7 mouse cellular contexts compared by ENCODE assay signal in the genomic region with DNA sequence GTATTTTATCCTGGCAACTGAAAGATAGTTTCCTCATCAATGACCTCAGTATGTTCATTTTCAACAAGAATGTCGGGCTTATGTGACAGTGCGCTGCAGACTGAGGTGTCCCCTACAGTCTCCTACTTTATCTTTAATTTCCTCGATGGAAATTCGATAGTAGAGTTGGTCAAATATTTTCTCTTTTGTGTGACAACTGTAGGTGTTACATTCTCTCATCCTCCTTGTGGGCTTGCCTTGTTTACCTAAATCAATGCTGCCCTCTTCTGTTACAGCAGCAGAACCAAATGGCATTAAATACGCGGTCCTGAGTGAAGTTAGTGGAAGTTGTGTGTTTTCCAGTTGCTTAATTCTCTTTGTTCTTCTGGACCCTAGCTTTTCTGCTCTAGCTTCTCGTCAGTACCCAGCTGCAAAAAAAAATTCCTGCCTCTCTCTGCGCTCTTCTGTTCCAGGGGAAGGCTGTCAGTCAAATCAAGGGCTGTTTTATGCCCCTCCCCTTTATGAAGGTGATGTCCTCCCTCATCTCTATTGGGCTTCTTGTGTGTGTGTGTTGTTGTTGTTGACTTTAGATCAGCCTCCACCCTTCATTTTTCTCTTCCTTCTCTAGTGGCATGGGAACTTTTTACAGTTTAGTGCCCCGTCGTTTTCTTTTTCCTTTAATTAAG.
DNase-seq lines count a peak whose midpoint lies in the region; ATAC-seq and TF ChIP-seq lines count a peak whose summit lies in the region.

No protein-coding gene starts in this region.

- no peak overlapping the region for H3K9ac ChIP-seq in liver, embryonic 14.5 days (replicated peaks)
- H3K9ac ChIP-seq in hindbrain, embryonic 16.5 days (ENCODE audit: low read depth, low read length): no peak overlapping the region
- no peak overlapping the region for H3K9ac ChIP-seq in midbrain, embryonic 14.5 days (replicated peaks; ENCODE audit: low read length)

- H3K4me1 ChIP-seq in liver, embryonic 14.5 days (replicated peaks; ENCODE audit: control insufficient read depth in 2 of 2, insufficient read depth in 2 of 2, low read length in 1 of 2): no peaks in the 10 kb centered on the region
- no peaks in the 10 kb centered on the region for H3K4me1 ChIP-seq in hindbrain, embryonic 16.5 days (ENCODE audit: control insufficient read depth, insufficient read depth, low read depth, low read length)
- H3K4me1 ChIP-seq in midbrain, embryonic 14.5 days (ENCODE audit: control insufficient read depth, insufficient read depth, low read length): 0 out of 2 replicates have a peak, but pooled peaks cover 5% of the 10 kb centered on the region

- no peaks in the 10 kb centered on the region for H3K27me3 ChIP-seq in liver, embryonic 14.5 days (ENCODE audit: control insufficient read depth, insufficient read depth, low read length)
- no peaks in the 10 kb centered on the region for H3K27me3 ChIP-seq in hindbrain, embryonic 16.5 days (replicated peaks; ENCODE audit: control insufficient read depth, insufficient read depth, low read length)
- H3K27me3 ChIP-seq in midbrain, embryonic 14.5 days (ENCODE audit: control insufficient read depth, insufficient read depth, low read length): no peaks in the 10 kb centered on the region

- no peak overlapping the region for H3K4me3 ChIP-seq in liver, embryonic 14.5 days (ENCODE audit: insufficient read depth in 1 of 2, low read depth in 2 of 2, low read length in 2 of 2)
- H3K4me3 ChIP-seq in hindbrain, embryonic 16.5 days (ENCODE audit: low read length): no peak overlapping the region
- H3K4me3 ChIP-seq in midbrain, embryonic 14.5 days (replicated peaks; ENCODE audit: low read depth, low read length): no peak overlapping the region

- no peak for ATAC-seq in liver, embryonic 14.5 days (ENCODE audit: insufficient read depth)
- ATAC-seq in hindbrain, embryonic 16.5 days: peak; percentile 83
- peak; percentile 43; the same call in 1 of the 2 replicates for ATAC-seq in midbrain, embryonic 14.5 days (ENCODE audit: low FRiP score, low TSS enrichment)

- peak; percentile 33; the same call in 1 of the 2 replicates for TF ChIP-seq CTCF in liver, embryonic 14.5 days (IDR thresholded peaks at IDR 0.05; ENCODE audit: low read depth)

- WGBS in liver, embryonic 14.5 days (ENCODE audit: insufficient replicate concordance): 28% methylated on average over 10 of the region's 10 CpGs
- WGBS in hindbrain, embryonic 16.5 days: 38% methylated on average over 10 of the region's 10 CpGs
- WGBS in midbrain, embryonic 14.5 days: 39% methylated on average over 10 of the region's 10 CpGs

- H3K9me3 ChIP-seq in liver, embryonic 14.5 days (ENCODE audit: control insufficient read depth, low read length): no peaks in the 10 kb centered on the region
- no peaks in the 10 kb centered on the region for H3K9me3 ChIP-seq in hindbrain, embryonic 16.5 days (ENCODE audit: control insufficient read depth, low read length)
- H3K9me3 ChIP-seq in midbrain, embryonic 14.5 days (ENCODE audit: control insufficient read depth, low read length): no peaks in the 10 kb centered on the region

- H3K36me3 ChIP-seq in liver, embryonic 14.5 days (replicated peaks; ENCODE audit: control insufficient read depth, insufficient read depth, low read depth): no peaks in the 10 kb centered on the region
- no peaks in the 10 kb centered on the region for H3K36me3 ChIP-seq in hindbrain, embryonic 16.5 days (ENCODE audit: control insufficient read depth, insufficient read depth, low read length)
- no peaks in the 10 kb centered on the region for H3K36me3 ChIP-seq in midbrain, embryonic 14.5 days (ENCODE audit: control insufficient read depth, insufficient read depth, low read length)

- no peak for DNase-seq in liver, embryonic 14.5 days (ENCODE audit: low read depth in 3 of 3, low spot score in 3 of 3)
- DNase-seq in liver: no peak
- DNase-seq in brain, embryonic 18.5 days (ENCODE audit: low read depth, low spot score): peak; percentile 34
- peak; percentile 74 for DNase-seq in midbrain, embryonic 14.5 days
- no peak for DNase-seq in gastrocnemius, postnatal 14 days
- DNase-seq in spleen, postnatal 14 days (ENCODE audit: low spot score in 2 of 2): no peak

- intact Hi-C loops in gastrocnemius, postnatal 14 days (cut with DNase I; ENCODE audit: low total_unique reads): loop anchor here (10.0 kb wide), 1 partner anchor 456 kb away; no protein-coding TSS in a partner anchor

- no peak for TF ChIP-seq EP300 in liver, embryonic 14.5 days (IDR thresholded peaks at IDR 0.05; ENCODE audit: low read depth)

- H3K27ac ChIP-seq in liver, embryonic 14.5 days: no peak overlapping the region
- H3K27ac ChIP-seq in hindbrain, embryonic 16.5 days (ENCODE audit: low read depth, low read length): no peak overlapping the region
- H3K27ac ChIP-seq in midbrain, embryonic 14.5 days (replicated peaks; ENCODE audit: low read depth, low read length): no peak overlapping the region

- H3K4me2 ChIP-seq in liver, embryonic 14.5 days (ENCODE audit: low read depth): no peak overlapping the region
- H3K4me2 ChIP-seq in hindbrain, embryonic 16.5 days (ENCODE audit: low read length): no peak overlapping the region
- no peak overlapping the region for H3K4me2 ChIP-seq in midbrain, embryonic 14.5 days (ENCODE audit: low read length)

Comparison
In these comparisons a context has a peak if more than half of its experiments do, and no peak if none do; other contexts are left out.
1. DNase-seq: peak in brain, embryonic 18.5 days (single experiment) and midbrain, embryonic 14.5 days (single experiment); none in liver, embryonic 14.5 days (0 of 3), liver (single experiment), gastrocnemius, postnatal 14 days (single experiment) and spleen, postnatal 14 days (0 of 2).